Mouse (Mus musculus) adrenal gland, adult 10 weeks (tissue): ENCODE results near the gene Flvcr2. TPM values are rescaled to one million over a fixed set of nuclear protein-coding genes. Genes with fewer than 3 reads are reported as not detected.

Source experiments
- polyA plus RNA-seq: library from polyadenylated mRNA; stranded (reverse); fragments of 350-450 nt; fragmentation: Illumina TruSeq; extraction: RNeasy Lipid Tissue Mini Kit (QIAGEN cat#74804); gene quantifications from one replicate; pipeline ENCODE4 v1.2.3, GENCODE M21; 2014; ENCODE audit warnings: low read depth, low replicate concordance

The Flvcr2 gene
- 1.4 TPM for polyA plus RNA-seq

GRCm38 (mm10) chr12:85745827-85746695, at the start of gene Flvcr2:
Gene Flvcr2, plus strand, starts transcription at chr12:85746539.

GRCm38 (mm10) chr12:85824438-85825264, 78.3 kb downstream of the Flvcr2 start, which contains the start of the genes Erg28 and Ttll5:
Gene Erg28, minus strand, starts transcription at chr12:85824550.
Gene Ttll5, plus strand, starts transcription at chr12:85824659.

Other genes with a start within 250 kb of the Flvcr2 start
- 0.87 TPM for gene Jdp2, start 147.5 kb upstream of the Flvcr2 start, polyA plus RNA-seq
- not detected for gene Batf, start 59.9 kb upstream of the Flvcr2 start, polyA plus RNA-seq
- 105 TPM for gene Erg28, start 78.0 kb downstream of the Flvcr2 start, polyA plus RNA-seq
- gene Ttll5, start 78.1 kb downstream of the Flvcr2 start, polyA plus RNA-seq = 15.0 TPM